Mouse (Mus musculus) ES-E14 (cell line): ENCODE measurements around the gene Lrrc26.

Experiments
- CHD2 ChIP-seq: IDR thresholded peaks from 2 replicates; pipeline ENCODE4 v1.6.1; 2014; ENCODE audit warnings: mild to moderate bottlenecking, low read depth, low read length, inconsistent platforms
- HCFC1 ChIP-seq: IDR thresholded peaks from 2 replicates; pipeline ENCODE4 v1.6.1; 2012; ENCODE audit warnings: low read length, inconsistent platforms, borderline replicate concordance; ENCODE audit not compliant: insufficient read depth
- MAFK ChIP-seq: IDR thresholded peaks from 2 replicates; pipeline ENCODE4 v1.6.1; 2014; ENCODE audit warnings: mild to moderate bottlenecking, low read depth, low read length, inconsistent platforms; ENCODE audit not compliant: insufficient read depth
- ZC3H11A ChIP-seq: IDR thresholded peaks from 2 replicates; pipeline ENCODE4 v1.6.1; 2012; ENCODE audit warnings: low read depth, mild to moderate bottlenecking, inconsistent platforms, low read length, borderline replicate concordance
- ZNF384 ChIP-seq: IDR thresholded peaks from 2 replicates; pipeline ENCODE4 v1.6.1; 2012; ENCODE audit warnings: low read depth, low read length, inconsistent platforms

DNA sequence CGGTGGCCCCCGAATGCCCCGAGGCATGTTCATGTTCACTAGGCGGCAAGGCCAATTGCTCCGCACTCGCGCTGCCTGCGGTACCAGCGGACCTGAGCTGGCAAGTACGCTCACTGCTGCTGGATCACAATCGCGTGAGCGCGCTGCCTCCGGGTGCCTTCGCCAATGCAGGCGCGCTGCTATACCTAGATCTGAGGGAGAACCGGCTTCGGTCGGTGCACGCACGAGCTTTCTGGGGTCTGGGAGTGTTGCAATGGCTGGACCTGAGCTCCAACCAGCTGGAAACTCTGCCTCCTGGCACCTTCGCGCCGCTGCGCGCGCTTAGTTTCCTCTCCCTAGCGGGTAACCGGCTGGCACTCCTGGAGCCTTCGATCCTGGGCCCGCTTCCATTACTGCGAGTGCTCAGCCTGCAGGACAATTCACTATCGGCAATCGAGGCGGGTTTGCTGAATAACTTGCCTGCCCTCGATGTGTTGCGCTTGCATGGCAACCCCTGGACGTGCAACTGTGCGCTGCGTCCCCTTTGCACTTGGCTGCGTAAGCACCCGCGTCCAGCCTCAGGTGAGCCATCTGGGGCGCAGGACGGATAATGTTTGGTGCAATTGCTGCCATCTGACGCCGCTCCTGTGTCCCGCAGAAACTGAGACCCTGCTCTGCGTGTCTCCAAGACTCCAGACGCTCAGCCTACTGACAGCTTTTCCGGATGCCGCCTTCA is 543 bp downstream of the Lrrc26 start:
- TF ChIP-seq MAFK (no peak), ZNF384 (no peak), ZC3H11A (no peak), CHD2 (no peak), HCFC1 (no peak)
